Mouse (Mus musculus): ENCODE results near the gene Ostm1. TPM values are rescaled to one million over a fixed set of nuclear protein-coding genes. Genes with fewer than 3 reads are reported as not detected.

Gene Ostm1
- polyA plus RNA-seq, 1 experiment = not detected

DNA sequence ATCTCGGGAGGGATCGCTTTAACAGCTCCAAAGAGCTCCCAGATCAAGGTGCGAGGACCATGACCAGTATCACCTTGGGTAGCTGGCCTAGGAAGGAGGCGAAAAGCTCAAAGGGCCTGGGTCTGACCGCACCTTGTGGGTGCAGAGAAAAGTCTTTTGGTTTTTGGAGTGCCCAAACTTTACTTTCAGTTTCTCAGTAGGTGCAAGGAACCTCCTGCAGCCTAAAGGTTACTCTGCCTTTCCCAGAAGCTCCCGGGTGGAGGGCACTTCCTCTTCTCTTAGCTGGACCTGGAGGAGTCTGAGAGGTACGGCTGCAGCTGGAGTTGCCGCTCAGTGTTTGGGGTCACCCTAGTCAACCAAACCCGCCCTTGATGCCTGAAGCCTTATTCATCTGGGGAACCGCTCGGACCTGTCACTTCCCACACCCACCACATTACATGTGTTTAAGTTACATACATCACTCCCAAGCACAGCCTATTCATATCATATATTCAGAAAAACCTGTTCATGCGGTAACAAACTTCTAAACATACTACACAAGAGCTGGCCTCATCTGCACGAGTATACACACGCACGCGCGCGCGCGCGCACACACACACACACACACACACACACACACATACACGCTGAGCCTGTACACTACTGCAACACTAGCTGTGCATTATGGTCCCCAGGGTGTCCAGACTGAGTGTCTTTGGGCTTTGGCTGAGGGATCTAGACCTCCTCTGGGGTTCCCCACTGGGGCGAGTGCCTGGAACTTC lies 49.9 kb downstream of the Ostm1 start:
- Histone ChIP-seq H3K4me3 (ENCODE audit: insufficient read depth, low read depth, low read length) (no peak overlapping the region), H3K27ac (ENCODE audit: insufficient read depth, low read depth, low read length) (no peak overlapping the region), H3K4me1 (ENCODE audit: control insufficient read depth, insufficient read depth, low read length) (peaks cover 11% of the 10 kb centered on the region; the same call in 1 of the 2 replicates)
- TF ChIP-seq POLR2A (IDR thresholded peaks at IDR 0.05; ENCODE audit: insufficient read depth, low read depth, low read length) (no peak), CTCF (IDR thresholded peaks at IDR 0.05; ENCODE audit: insufficient read depth, low read depth, low read length) (no peak)
- WGBS = 40% methylated on average over 23 of the region's 23 CpGs

DNA sequence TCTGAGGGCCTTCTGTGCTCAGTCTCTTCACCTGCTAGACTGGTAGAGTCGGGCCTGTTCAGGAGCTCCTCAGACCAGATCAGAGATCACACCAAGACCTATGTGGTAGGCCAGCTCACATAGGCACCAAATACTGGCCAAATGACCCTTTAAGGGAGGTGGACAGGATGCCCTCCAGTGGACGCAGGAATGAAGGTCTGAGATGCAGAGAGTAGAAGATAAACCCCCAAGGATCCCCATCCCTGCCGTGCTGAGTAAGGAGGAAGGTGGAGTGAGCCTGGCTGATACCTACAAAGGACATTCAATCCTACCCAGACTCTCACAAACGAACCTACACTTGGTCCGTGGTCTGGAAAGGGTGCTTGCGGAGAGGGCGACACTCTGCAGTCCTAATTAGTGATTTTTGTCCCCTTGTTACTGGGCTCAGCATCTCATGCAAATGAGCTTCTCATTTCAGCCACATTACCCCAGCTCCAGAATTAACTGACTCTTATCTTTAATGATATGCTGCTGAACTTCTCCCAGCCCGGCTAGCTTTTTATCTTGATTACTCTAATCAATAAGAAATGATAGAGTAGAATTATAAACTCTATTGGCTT lies 50.6 kb downstream of the Ostm1 start:
- Histone ChIP-seq H3K27ac (ENCODE audit: insufficient read depth, low read depth, low read length) (no peak overlapping the region), H3K4me1 (ENCODE audit: control insufficient read depth, insufficient read depth, low read length) (peaks cover 11% of the 10 kb centered on the region; the same call in 1 of the 2 replicates), H3K4me3 (ENCODE audit: insufficient read depth, low read depth, low read length) (no peak overlapping the region)
- 6% methylated on average over 8 of the region's 8 CpGs for WGBS
- TF ChIP-seq CTCF (IDR thresholded peaks at IDR 0.05; ENCODE audit: insufficient read depth, low read depth, low read length) = no peak
- TF ChIP-seq POLR2A (IDR thresholded peaks at IDR 0.05; ENCODE audit: insufficient read depth, low read depth, low read length) = no peak

DNA sequence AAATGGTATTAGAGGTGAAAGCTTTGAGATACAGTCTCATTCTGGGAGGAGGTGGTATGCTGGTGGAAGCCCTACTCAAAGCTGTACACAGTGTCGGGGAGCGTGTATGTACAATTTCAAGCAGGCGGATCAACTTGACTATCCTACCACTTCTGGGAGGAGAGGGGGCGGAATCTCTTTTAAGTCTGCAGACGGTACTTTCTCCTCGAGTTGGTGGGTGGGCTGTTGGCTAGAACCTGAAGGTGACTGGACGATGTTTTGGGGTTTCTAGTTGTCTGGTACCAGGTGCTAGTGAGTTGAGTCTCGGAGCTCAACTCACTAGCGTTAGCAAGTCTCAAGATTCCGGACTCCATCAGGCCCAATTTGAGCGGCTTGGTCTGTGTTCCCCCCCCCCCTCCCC lies 51.4 kb downstream of the Ostm1 start:
- WGBS = 21% methylated on average over 11 of the region's 11 CpGs
- no peak overlapping the region for H3K4me3 ChIP-seq (ENCODE audit: insufficient read depth, low read depth, low read length)
- TF ChIP-seq CTCF (IDR thresholded peaks at IDR 0.05; ENCODE audit: insufficient read depth, low read depth, low read length) (no peak), POLR2A (IDR thresholded peaks at IDR 0.05; ENCODE audit: insufficient read depth, low read depth, low read length) (no peak)
- H3K27ac ChIP-seq (ENCODE audit: insufficient read depth, low read depth, low read length) = no peak overlapping the region
- peaks cover 11% of the 10 kb centered on the region; the same call in 1 of the 2 replicates for H3K4me1 ChIP-seq (ENCODE audit: control insufficient read depth, insufficient read depth, low read length)

DNA sequence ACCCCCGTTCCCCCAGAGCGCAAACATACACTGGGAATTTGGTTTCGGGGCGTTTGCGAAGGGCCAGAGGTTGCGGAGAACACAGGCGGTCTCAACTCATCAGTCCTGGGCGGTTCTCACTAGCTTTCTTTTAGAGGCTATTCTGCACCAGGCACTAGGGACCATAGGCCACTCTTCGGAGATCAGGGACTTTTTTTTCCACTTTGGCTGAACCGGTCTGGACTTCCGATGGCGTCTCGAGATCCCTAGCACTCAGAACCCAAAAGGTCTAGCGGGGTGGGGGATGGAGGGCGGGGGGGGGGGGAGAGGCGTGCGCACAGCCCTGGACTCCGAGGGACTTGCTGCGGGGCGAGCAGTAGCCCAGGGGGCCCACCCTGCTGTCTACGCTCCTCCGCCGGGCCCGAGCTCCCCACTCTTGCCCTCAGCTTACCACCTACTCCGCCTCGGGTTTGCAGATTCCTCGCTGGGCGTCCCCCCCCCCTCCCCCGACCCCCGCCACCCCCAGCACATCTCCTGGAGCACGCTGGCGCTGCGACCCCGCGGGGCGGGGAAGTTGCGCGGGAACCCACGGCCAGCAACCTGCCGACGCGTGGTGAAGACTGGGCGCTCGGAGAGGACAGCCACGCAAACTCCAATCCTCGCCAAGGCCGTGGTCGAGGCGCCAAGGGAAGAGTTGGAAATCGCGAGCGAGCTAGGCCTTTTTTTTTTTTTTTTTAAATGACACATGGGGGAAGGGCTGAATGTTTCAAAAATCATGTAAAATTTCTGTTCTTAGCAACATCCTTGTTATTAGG lies 52.1 kb downstream of the Ostm1 start:
- TF ChIP-seq CTCF (IDR thresholded peaks at IDR 0.05; ENCODE audit: insufficient read depth, low read depth, low read length) = no peak
- TF ChIP-seq POLR2A (IDR thresholded peaks at IDR 0.05; ENCODE audit: insufficient read depth, low read depth, low read length) = no peak
- Histone ChIP-seq H3K4me3 (ENCODE audit: insufficient read depth, low read depth, low read length) (no peak overlapping the region), H3K27ac (ENCODE audit: insufficient read depth, low read depth, low read length) (no peak overlapping the region), H3K4me1 (ENCODE audit: control insufficient read depth, insufficient read depth, low read length) (peaks cover 11% of the 10 kb centered on the region; the same call in 1 of the 2 replicates)
- 6% methylated on average over 51 of the region's 52 CpGs for WGBS

DNA sequence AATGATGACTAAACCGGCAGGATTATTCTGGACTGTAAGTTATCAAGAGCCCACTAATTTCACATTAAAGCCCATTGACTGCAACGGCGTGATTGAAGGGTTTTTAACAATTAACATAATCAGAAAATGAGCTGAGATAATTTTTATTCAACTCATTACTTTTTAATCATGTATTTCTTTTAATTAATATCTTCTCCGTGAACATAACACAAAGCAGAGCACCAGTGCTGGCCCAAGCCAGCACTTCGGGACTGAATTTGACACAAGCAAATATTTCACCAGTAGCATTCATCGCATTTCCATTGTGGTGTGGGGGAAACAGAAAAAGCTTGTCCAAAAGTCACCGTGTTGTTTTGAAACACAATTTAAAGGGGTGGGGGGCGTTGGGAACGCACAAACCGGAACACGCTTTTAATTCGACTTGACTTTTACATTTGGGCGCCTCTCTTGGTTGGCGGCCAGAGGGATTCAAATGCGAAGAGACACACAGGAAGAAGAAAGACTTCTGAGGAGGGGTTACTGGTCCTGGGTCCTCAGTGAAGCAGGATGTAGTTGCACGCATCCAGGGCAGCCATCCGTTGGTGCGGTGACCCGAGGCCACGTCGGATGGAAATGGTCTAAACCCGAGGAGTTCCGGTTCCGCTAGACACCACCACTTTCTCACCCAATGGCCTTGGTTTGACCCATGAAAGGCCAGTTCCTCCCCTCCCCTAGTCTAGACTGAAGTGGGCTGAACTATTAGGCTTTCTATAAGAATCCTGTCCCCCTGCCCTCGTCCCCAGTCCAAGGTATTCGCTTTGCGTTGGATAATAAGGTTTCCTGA lies 52.9 kb downstream of the Ostm1 start:
- Histone ChIP-seq H3K4me3 (ENCODE audit: insufficient read depth, low read depth, low read length) (no peak overlapping the region), H3K27ac (ENCODE audit: insufficient read depth, low read depth, low read length) (no peak overlapping the region), H3K4me1 (ENCODE audit: control insufficient read depth, insufficient read depth, low read length) (peaks cover 10% of the 10 kb centered on the region; the same call in 1 of the 2 replicates)
- 27% methylated on average over 27 of the region's 27 CpGs for WGBS
- TF ChIP-seq POLR2A (IDR thresholded peaks at IDR 0.05; ENCODE audit: insufficient read depth, low read depth, low read length) = no peak
- no peak for TF ChIP-seq CTCF (IDR thresholded peaks at IDR 0.05; ENCODE audit: insufficient read depth, low read depth, low read length)

DNA sequence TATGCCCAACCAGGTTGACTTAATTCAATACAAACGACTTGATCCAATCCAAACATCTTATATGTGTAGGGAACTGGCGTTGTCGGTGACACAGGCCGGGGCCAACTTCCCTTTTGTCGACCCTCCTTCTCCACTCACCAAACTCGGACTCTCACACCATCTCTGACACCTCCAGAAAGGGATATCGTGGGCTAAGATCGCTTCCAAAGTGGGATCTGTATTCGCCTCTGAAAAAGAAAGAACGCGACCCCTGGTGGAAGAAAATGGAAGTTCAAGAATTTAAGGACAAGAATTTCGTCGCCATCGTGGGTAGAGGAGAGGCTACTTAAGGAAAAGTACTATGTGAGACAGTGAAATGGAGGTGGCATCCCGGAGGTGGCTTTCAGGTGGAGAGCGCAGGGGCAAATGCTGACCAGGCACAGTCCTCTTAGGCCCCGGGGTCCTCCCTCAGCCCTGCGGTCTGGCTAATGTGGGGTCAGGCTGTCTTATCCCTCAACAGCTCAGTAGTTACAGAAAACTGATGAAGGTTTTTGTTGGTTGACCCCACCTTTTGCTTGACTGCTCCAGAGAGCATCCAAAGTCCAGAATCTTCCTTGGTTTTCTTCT lies 53.7 kb downstream of the Ostm1 start:
- TF ChIP-seq CTCF (IDR thresholded peaks at IDR 0.05; ENCODE audit: insufficient read depth, low read depth, low read length) (peak; percentile 34; the same call in 1 of the 2 replicates), POLR2A (IDR thresholded peaks at IDR 0.05; ENCODE audit: insufficient read depth, low read depth, low read length) (no peak)
- H3K4me1 ChIP-seq (ENCODE audit: control insufficient read depth, insufficient read depth, low read length) = peaks cover 8% of the 10 kb centered on the region; the same call in 1 of the 2 replicates
- H3K27ac ChIP-seq (ENCODE audit: insufficient read depth, low read depth, low read length) = no peak overlapping the region
- WGBS = 8% methylated on average over 18 of the region's 18 CpGs
- H3K4me3 ChIP-seq (ENCODE audit: insufficient read depth, low read depth, low read length) = no peak overlapping the region

DNA sequence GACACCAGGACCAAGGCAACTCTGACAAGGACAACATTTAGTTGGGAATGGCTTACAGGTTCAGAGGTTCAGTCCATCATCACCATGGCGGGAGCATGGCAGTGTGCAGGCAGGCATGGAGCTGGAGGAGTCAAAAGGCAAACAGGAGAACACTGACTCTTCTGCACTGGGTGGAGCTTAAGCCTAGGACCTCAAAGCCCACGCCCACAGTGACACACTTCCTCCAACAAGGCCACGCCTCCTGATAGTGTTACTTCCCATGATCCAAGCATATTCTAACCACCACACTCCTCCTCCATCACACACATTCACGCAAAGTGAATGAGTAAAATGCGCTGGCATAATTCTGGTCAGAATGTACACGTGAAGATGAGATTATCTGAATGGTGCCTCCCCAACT lies 56.2 kb downstream of the Ostm1 start:
- WGBS = 93% methylated on average over 6 of the region's 6 CpGs
- Histone ChIP-seq H3K4me3 (ENCODE audit: insufficient read depth, low read depth, low read length) (no peak overlapping the region), H3K4me1 (ENCODE audit: control insufficient read depth, insufficient read depth, low read length) (no peaks in the 10 kb centered on the region), H3K27ac (ENCODE audit: insufficient read depth, low read depth, low read length) (no peak overlapping the region)
- TF ChIP-seq CTCF (IDR thresholded peaks at IDR 0.05; ENCODE audit: insufficient read depth, low read depth, low read length) (no peak), POLR2A (IDR thresholded peaks at IDR 0.05; ENCODE audit: insufficient read depth, low read depth, low read length) (no peak)

DNA sequence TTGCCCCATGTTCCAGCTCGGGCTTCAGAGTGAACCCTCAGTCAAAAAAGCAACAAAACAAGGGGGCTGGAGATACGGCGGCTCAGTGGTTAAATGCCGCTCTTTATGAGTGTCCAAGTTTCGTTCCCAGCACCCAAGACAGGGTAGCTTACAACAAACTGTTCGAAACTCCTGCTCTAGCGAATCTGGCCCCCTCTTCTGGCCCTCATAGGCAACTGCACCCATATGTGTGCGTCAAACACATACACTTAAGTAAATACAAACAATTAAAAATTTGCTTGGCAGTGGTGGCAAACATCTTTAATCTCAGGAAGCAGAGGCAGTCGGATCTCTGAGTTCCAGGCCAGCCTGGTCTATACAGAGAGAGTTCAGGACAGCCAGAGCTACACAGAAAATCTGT lies 60.0 kb downstream of the Ostm1 start:
- 92% methylated on average over 9 of the region's 9 CpGs for WGBS
- no peak for TF ChIP-seq POLR2A (IDR thresholded peaks at IDR 0.05; ENCODE audit: insufficient read depth, low read depth, low read length)
- no peak for TF ChIP-seq CTCF (IDR thresholded peaks at IDR 0.05; ENCODE audit: insufficient read depth, low read depth, low read length)
- no peak overlapping the region for H3K4me3 ChIP-seq (ENCODE audit: insufficient read depth, low read depth, low read length)
- no peak overlapping the region for H3K27ac ChIP-seq (ENCODE audit: insufficient read depth, low read depth, low read length)
- H3K4me1 ChIP-seq (ENCODE audit: control insufficient read depth, insufficient read depth, low read length) = no peaks in the 10 kb centered on the region
